23 mouse cellular contexts compared by ENCODE assay signal in genomic region chr9:62765346-62765745, GRCm38 (mm10). TPM values are rescaled to one million over a fixed set of nuclear protein-coding genes. Genes with fewer than 3 reads are reported as not detected.
DNase-seq lines count a peak whose midpoint lies in the region; ATAC-seq and TF ChIP-seq lines count a peak whose summit lies in the region.
"Had no signal": no experiment of that assay in that cellular context is flagged by ENCODE, and none has a peak within 500 bp of the region (broad histone marks: within the 10 kb centered on the region; RNA-seq: fewer than 3 reads in every experiment).

No protein-coding gene starts in this region.

- peaks cover 3% of the 10 kb centered on the region; the same call in 1 of the 2 replicates for H3K4me1 ChIP-seq in hindbrain, embryonic 13.5 days (replicated peaks)
- H3K4me1 ChIP-seq in hindbrain, embryonic 10.5 days (replicated peaks) = peaks cover 10% of the 10 kb centered on the region
- peaks cover 9% of the 10 kb centered on the region for H3K4me1 ChIP-seq in cortical plate, adult 2 months (ENCODE audit: control insufficient read depth, insufficient read depth, low read length)
- no peaks in the 10 kb centered on the region for H3K4me1 ChIP-seq in hindbrain, postnatal 0 days (ENCODE audit: insufficient read depth, low read length)
- H3K4me1 ChIP-seq: liver, embryonic 15.5 days; midbrain, embryonic 12.5 days had no signal

- ATAC-seq in hindbrain, embryonic 13.5 days (ENCODE audit: low FRiP score) = no peak
- no peak for ATAC-seq in hindbrain, postnatal 0 days

- no peaks in the 10 kb centered on the region for H3K9me3 ChIP-seq in hindbrain, embryonic 13.5 days
- H3K9me3 ChIP-seq in hindbrain, embryonic 10.5 days = no peaks in the 10 kb centered on the region
- no peaks in the 10 kb centered on the region for H3K9me3 ChIP-seq in hindbrain, postnatal 0 days (ENCODE audit: low read length)
- H3K9me3 ChIP-seq: heart, embryonic 13.5 days; limb, embryonic 15.5 days; liver, embryonic 15.5 days; midbrain, embryonic 12.5 days had no signal

- intact Hi-C loops in left cerebral cortex, postnatal 14 days (cut with DNase I) = no loop called here
- intact Hi-C loops in left cerebral cortex, postnatal 4 days (cut with DNase I) = no loop called here

- DNase-seq in hindbrain, embryonic 10.5 days (ENCODE audit: low spot score) = no peak
- peak; percentile 46 to 75 for DNase-seq in left cerebral cortex, postnatal 14 days (ENCODE audit: low spot score in 2 of 2)
- no peak for DNase-seq in left cerebral cortex, postnatal 4 days
- DNase-seq in hindbrain, postnatal 0 days (ENCODE audit: low spot score) = no peak
- no peak for DNase-seq in kidney, postnatal 4 days
- DNase-seq in lung, postnatal 25 days (ENCODE audit: low spot score) = no peak
- DNase-seq: adrenal gland, adult 8-10 months; cerebellum, adult 11-12 months; cerebellum, postnatal 25 days; gastrocnemius, postnatal 10 days; heart, adult 18-20 months; kidney, adult 8-10 months; kidney, postnatal 14 days; spleen, adult 18-20 months; thymus, adult 18-20 months; thymus, postnatal 4 days had no signal

- no peak overlapping the region for H3K4me3 ChIP-seq in hindbrain, embryonic 13.5 days
- no peak overlapping the region for H3K4me3 ChIP-seq in hindbrain, embryonic 10.5 days
- H3K4me3 ChIP-seq in cortical plate, adult 2 months (ENCODE audit: insufficient read depth, low read length) = no peak overlapping the region
- H3K4me3 ChIP-seq in hindbrain, postnatal 0 days (ENCODE audit: low read length) = no peak overlapping the region
- H3K4me3 ChIP-seq: heart, embryonic 13.5 days; limb, embryonic 15.5 days; liver, embryonic 15.5 days; midbrain, embryonic 12.5 days; myocyte had no signal

- 76% methylated on average over 4 of the region's 4 CpGs for WGBS in hindbrain, embryonic 13.5 days
- WGBS in hindbrain, embryonic 10.5 days = 76% methylated on average over 4 of the region's 4 CpGs
- WGBS in hindbrain, postnatal 0 days = 57% methylated on average over 4 of the region's 4 CpGs

- no peaks in the 10 kb centered on the region for H3K27me3 ChIP-seq in hindbrain, embryonic 13.5 days
- H3K27me3 ChIP-seq in hindbrain, embryonic 10.5 days (ENCODE audit: insufficient read depth, poor library complexity, severe bottlenecking) = peaks cover 17% of the 10 kb centered on the region
- H3K27me3 ChIP-seq in hindbrain, postnatal 0 days (ENCODE audit: insufficient read depth, low read length) = no peaks in the 10 kb centered on the region
- H3K27me3 ChIP-seq: limb, embryonic 15.5 days; liver, embryonic 15.5 days; midbrain, embryonic 12.5 days had no signal

- H3K4me2 ChIP-seq in hindbrain, embryonic 13.5 days = no peak overlapping the region
- no peak overlapping the region for H3K4me2 ChIP-seq in hindbrain, postnatal 0 days (ENCODE audit: low read depth, low read length)
- H3K4me2 ChIP-seq: heart, embryonic 13.5 days; limb, embryonic 15.5 days; liver, embryonic 15.5 days; midbrain, embryonic 12.5 days had no signal

- no peak overlapping the region for H3K9ac ChIP-seq in hindbrain, embryonic 13.5 days
- no peak overlapping the region for H3K9ac ChIP-seq in hindbrain, postnatal 0 days (replicated peaks; ENCODE audit: low read length)
- H3K9ac ChIP-seq: heart, embryonic 13.5 days; limb, embryonic 15.5 days; liver, embryonic 15.5 days; midbrain, embryonic 12.5 days had no signal

- 0 out of 2 replicates have a peak overlapping the region, but pooled peaks have one; percentile 5 for H3K27ac ChIP-seq in hindbrain, embryonic 13.5 days
- H3K27ac ChIP-seq in hindbrain, embryonic 10.5 days = no peak overlapping the region
- H3K27ac ChIP-seq in cortical plate, adult 2 months (ENCODE audit: insufficient read depth, low read length) = peak overlapping the region; percentile 48
- H3K27ac ChIP-seq in hindbrain, postnatal 0 days = peak overlapping the region; percentile 36; the same call in 1 of the 2 replicates
- H3K27ac ChIP-seq: heart, embryonic 13.5 days; limb, embryonic 15.5 days; liver, embryonic 15.5 days; midbrain, embryonic 12.5 days had no signal

- no peak for TF ChIP-seq CTCF in cortical plate, adult 2 months (IDR thresholded peaks at IDR 0.05; ENCODE audit: extremely low read depth, insufficient read depth, low read length)
- TF ChIP-seq CTCF in hindbrain, postnatal 0 days (IDR thresholded peaks at IDR 0.05; ENCODE audit: low read depth) = no peak

- TF ChIP-seq POLR2A in cortical plate, adult 2 months (IDR thresholded peaks at IDR 0.05; ENCODE audit: extremely low read depth, insufficient read depth, low read length) = no peak

- H3K36me3 ChIP-seq in hindbrain, embryonic 13.5 days = no peaks in the 10 kb centered on the region
- no peaks in the 10 kb centered on the region for H3K36me3 ChIP-seq in hindbrain, embryonic 10.5 days
- H3K36me3 ChIP-seq in hindbrain, postnatal 0 days (ENCODE audit: insufficient read depth, low read length) = no peaks in the 10 kb centered on the region
- H3K36me3 ChIP-seq: heart, embryonic 13.5 days; liver, embryonic 15.5 days; midbrain, embryonic 12.5 days had no signal

RNA-seq across cellular contexts. Expression of gene Fem1b, which starts 46.4 kb away (rescaled TPM):
- polyA plus RNA-seq in hindbrain, embryonic 13.5 days (2015; fragmentation: Nextera tagmentation; extraction: Ambion mirVana) = 48.2 and 49.5 TPM in 2 replicates
- polyA plus RNA-seq in hindbrain, embryonic 10.5 days (2016; fragmentation: Nextera tagmentation; extraction: Ambion mirVana) = 30.0 and 32.2 TPM in 2 replicates
- total RNA-seq in left cerebral cortex, postnatal 14 days (2021) = 100 to 1,000 TPM; 112 TPM
- 100 to 1,000 TPM; 126 to 127 TPM for total RNA-seq in left cerebral cortex, postnatal 4 days (2021)
- polyA plus RNA-seq in cortical plate, adult 2 months (2012; rRNA removed) = 41.9 and 42.6 TPM in 2 replicates
- total RNA-seq in hindbrain, postnatal 0 days (2014; rRNA removed) = 163 and 171 TPM in 2 replicates
- polyA plus RNA-seq in hindbrain, postnatal 0 days (2015; fragmentation: Nextera tagmentation; extraction: Ambion mirVana) = 29.1 and 33.2 TPM in 2 replicates

Comparison
In these comparisons a context has a peak if more than half of its experiments do, and no peak if none do; other contexts are left out.
1. DNase-seq: peak in left cerebral cortex, postnatal 14 days (2 of 2); none in hindbrain, embryonic 10.5 days (single experiment), left cerebral cortex, postnatal 4 days (single experiment), hindbrain, postnatal 0 days (single experiment), kidney, postnatal 4 days (0 of 2) and lung, postnatal 25 days (single experiment).